Mouse (Mus musculus): ENCODE data around the gene Vstm2a.

Vstm2a gene

GRCm38 (mm10) chr11:16439548-16440251 lies 182.2 kb downstream of the Vstm2a start:
- DNase-seq (ENCODE audit: low spot score in 2 of 2): no peak
